Mouse (Mus musculus): ENCODE data around the gene Fam131c. TPM values are rescaled to one million over a fixed set of nuclear protein-coding genes. Genes with fewer than 3 reads are reported as not detected.

The Fam131c gene
- polyA plus RNA-seq, 1 experiment = 1.8 TPM

DNA sequence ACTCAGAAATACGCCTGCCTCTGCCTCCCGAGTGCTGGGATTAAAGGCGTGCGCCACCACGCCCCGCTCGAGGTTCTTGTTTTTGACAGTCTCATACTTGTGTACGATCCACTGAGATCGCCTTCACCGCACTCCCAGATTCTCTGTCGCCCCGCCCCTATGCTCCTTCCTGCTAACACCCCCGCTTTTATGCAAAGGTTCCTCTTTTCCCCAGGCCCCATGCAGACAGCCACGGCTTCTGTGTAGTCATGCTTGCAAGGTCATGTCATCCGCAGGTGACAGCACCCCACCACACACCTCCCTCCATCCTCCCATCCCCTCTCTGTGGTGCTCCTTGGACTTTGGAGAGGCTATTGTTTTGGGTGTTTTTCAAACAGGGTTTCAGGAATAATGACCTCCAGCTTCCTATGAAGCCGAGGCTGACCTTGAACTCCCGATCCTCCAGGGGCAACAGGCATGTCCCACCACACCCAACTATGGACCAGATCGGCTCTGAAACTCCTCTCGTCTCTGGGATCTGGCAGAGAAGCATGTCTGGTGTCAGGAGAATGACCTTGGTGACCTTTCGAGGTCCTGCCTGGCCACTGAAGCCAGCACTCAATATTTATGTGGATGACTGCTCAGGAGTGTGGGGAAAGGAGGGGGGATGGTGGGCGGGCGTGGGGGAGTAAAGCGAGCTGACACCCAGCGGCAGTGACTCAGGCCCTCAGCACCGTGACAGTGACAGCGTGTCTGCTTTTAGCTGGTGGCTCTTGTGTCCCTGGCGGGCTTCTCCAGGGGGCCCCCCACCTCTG lies 51.6 kb downstream of the Fam131c start:
- Histone ChIP-seq H3K4me1 (ENCODE audit: control insufficient read depth, insufficient read depth, low read length) (peaks cover 5% of the 10 kb centered on the region), H3K27me3 (replicated peaks; ENCODE audit: control insufficient read depth, insufficient read depth, low read length) (no peaks in the 10 kb centered on the region), H3K36me3 (ENCODE audit: control insufficient read depth, insufficient read depth, low read length) (no peaks in the 10 kb centered on the region), H3K4me3 (ENCODE audit: insufficient read depth, low read depth, low read length) (no peak overlapping the region), H3K27ac (ENCODE audit: insufficient read depth, low read depth, low read length) (peak overlapping the region; percentile 49)
- no peak for DNase-seq
- no peak for TF ChIP-seq POLR2A (IDR thresholded peaks at IDR 0.05; ENCODE audit: low read depth, low read length)
- TF ChIP-seq CTCF (conservative IDR thresholded peaks at IDR 0.05; ENCODE audit: insufficient read depth, insufficient read length, low read depth, low read length) = no peak
- 54% methylated on average over 27 of the region's 27 CpGs for WGBS

DNA sequence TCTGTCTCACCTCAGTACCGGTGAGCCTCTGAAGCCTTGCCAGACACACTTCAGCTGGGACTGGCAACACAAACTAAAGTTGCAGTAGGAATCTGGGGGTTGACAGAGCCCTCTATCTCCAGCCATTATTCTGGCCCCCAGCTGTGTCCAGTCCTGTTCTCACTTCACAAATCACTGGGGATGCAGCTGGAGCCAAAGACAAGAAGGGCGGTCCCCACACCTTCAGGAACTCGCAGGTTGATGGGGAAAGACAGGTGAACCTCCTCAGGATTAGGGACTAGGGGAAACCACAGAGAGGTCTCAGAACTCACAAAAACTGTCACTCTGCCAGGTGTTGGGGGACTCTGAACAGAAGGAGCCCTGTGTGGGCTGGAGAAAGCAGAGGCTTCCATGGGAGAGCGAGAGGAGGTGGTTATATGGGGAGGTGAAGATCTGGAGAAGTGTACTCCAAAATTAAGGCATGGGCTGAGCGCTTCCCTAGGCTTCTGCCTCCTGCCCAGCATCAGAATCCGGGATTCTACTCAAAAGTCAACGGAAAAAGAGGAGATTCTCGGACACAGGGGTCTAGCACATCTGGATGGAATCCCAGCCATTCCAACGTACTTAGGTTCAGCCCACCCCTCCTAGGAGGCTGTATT lies 52.3 kb downstream of the Fam131c start, which contains the start of gene Hspb7:
Gene Hspb7 (plus strand): TSS at position 588 of the 638 bp plus-strand sequence.
- DNase-seq = no peak
- Histone ChIP-seq H3K4me3 (ENCODE audit: insufficient read depth, low read depth, low read length) (no peak within 1 kb of the TSS), H3K4me1 (ENCODE audit: control insufficient read depth, insufficient read depth, low read length) (peaks cover 5% of the 10 kb centered on the region), H3K36me3 (ENCODE audit: control insufficient read depth, insufficient read depth, low read length) (no peaks in the 10 kb centered on the region), H3K27ac (ENCODE audit: insufficient read depth, low read depth, low read length) (peak within 1 kb of the TSS; percentile 49), H3K27me3 (replicated peaks; ENCODE audit: control insufficient read depth, insufficient read depth, low read length) (no peaks in the 10 kb centered on the region)
- TF ChIP-seq POLR2A (IDR thresholded peaks at IDR 0.05; ENCODE audit: low read depth, low read length) (no peak), CTCF (conservative IDR thresholded peaks at IDR 0.05; ENCODE audit: insufficient read depth, insufficient read length, low read depth, low read length) (no peak)
- WGBS = 68% methylated on average over 9 of the region's 9 CpGs

DNA sequence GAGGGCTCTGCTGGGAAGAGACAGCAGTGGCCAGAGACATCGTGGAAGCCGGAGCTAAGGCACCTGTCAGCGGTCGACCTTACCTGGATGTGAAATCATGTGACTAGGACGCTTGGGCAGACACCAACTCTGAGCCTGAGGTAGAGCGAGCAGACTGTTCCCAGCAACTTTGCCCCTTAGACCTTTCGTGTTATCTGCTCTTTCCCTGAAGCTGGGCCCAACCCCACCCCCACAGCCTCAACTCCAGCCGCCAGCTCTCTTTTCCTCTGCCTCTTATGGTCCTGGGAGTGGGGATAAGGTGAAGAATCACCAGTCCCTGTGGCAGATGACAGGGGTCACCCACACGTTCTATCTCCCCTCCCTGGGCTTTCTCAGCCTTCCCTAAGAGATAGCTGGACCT lies 52.9 kb downstream of the Fam131c start:
- peaks cover 5% of the 10 kb centered on the region for H3K4me1 ChIP-seq (ENCODE audit: control insufficient read depth, insufficient read depth, low read length)
- 48% methylated on average over 9 of the region's 9 CpGs for WGBS
- H3K27me3 ChIP-seq (replicated peaks; ENCODE audit: control insufficient read depth, insufficient read depth, low read length) = no peaks in the 10 kb centered on the region
- no peak overlapping the region for H3K4me3 ChIP-seq (ENCODE audit: insufficient read depth, low read depth, low read length)
- DNase-seq = no peak
- no peak overlapping the region for H3K27ac ChIP-seq (ENCODE audit: insufficient read depth, low read depth, low read length)
- TF ChIP-seq CTCF (conservative IDR thresholded peaks at IDR 0.05; ENCODE audit: insufficient read depth, insufficient read length, low read depth, low read length) (no peak), POLR2A (IDR thresholded peaks at IDR 0.05; ENCODE audit: low read depth, low read length) (no peak)
- H3K36me3 ChIP-seq (ENCODE audit: control insufficient read depth, insufficient read depth, low read length) = no peaks in the 10 kb centered on the region

DNA sequence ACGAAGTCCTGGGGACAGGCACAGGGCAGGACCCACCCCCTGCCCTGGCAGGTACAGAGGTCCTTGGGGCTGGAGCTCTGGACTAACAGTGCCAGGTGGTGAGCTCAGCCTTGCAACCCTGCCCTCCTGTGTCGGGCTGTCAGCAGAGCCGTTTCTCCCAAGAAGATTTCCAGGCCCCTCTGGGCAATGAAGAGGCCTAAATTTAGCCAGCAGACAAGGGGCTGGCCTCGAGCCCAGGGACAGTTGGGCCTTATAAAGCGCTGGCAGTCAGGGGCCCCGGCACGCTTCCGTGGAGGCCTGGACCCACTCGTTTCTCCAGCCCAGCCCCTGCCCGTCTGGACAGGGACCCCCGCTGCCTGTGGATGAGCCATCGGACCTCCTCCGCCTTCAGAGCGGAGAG lies 53.4 kb downstream of the Fam131c start:
- no peak overlapping the region for H3K4me3 ChIP-seq (ENCODE audit: insufficient read depth, low read depth, low read length)
- WGBS = 64% methylated on average over 14 of the region's 14 CpGs
- H3K36me3 ChIP-seq (ENCODE audit: control insufficient read depth, insufficient read depth, low read length) = no peaks in the 10 kb centered on the region
- DNase-seq = no peak
- H3K27ac ChIP-seq (ENCODE audit: insufficient read depth, low read depth, low read length) = no peak overlapping the region
- H3K4me1 ChIP-seq (ENCODE audit: control insufficient read depth, insufficient read depth, low read length) = peaks cover 5% of the 10 kb centered on the region
- no peaks in the 10 kb centered on the region for H3K27me3 ChIP-seq (replicated peaks; ENCODE audit: control insufficient read depth, insufficient read depth, low read length)
- TF ChIP-seq POLR2A (IDR thresholded peaks at IDR 0.05; ENCODE audit: low read depth, low read length) = no peak
- TF ChIP-seq CTCF (conservative IDR thresholded peaks at IDR 0.05; ENCODE audit: insufficient read depth, insufficient read length, low read depth, low read length) = no peak

DNA sequence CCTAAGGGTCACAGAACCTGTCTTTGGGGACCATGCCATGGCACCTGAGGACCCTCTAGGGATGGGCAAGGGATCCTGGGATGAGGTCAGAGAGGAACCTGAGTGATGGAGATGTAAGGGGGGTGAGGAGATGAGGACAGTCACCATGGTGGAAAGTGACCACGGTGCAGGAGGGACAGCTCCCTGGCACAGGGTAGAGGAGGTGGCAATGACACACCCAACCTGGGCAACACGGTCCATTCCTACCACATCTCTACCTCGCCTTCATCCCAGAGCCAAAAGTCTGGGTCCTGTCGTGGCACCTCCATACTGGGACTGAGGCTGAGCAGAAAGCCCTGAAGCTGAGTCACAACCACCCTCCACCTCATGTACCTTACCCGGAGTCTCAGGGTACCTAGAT lies 54.8 kb downstream of the Fam131c start:
- no peaks in the 10 kb centered on the region for H3K27me3 ChIP-seq (replicated peaks; ENCODE audit: control insufficient read depth, insufficient read depth, low read length)
- H3K4me1 ChIP-seq (ENCODE audit: control insufficient read depth, insufficient read depth, low read length) = peaks cover 5% of the 10 kb centered on the region
- WGBS = 88% methylated on average over 5 of the region's 5 CpGs
- no peak for DNase-seq
- H3K36me3 ChIP-seq (ENCODE audit: control insufficient read depth, insufficient read depth, low read length) = no peaks in the 10 kb centered on the region
- no peak overlapping the region for H3K27ac ChIP-seq (ENCODE audit: insufficient read depth, low read depth, low read length)
- TF ChIP-seq CTCF (conservative IDR thresholded peaks at IDR 0.05; ENCODE audit: insufficient read depth, insufficient read length, low read depth, low read length) (no peak), POLR2A (IDR thresholded peaks at IDR 0.05; ENCODE audit: low read depth, low read length) (no peak)
- H3K4me3 ChIP-seq (ENCODE audit: insufficient read depth, low read depth, low read length) = no peak overlapping the region

DNA sequence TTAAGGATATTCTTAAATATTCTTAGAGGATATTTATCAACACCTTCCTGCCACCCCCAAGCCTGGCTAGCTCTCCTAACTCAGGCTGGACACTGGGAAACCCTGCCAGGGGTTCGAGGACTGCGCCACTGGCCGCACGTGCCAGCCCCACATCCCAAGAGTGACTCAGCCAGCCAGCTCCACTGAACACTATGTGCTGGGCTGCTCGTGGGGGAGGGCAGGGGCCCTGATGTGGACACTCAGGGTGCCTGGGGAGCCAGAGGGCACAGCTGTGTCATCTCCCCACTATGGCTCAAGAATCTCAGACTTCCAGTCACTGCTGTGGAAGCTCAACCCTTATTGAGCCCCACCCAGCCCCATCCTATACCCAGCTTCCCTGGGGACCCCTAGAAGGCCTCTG lies 55.3 kb downstream of the Fam131c start:
- no peak for DNase-seq
- no peak for TF ChIP-seq POLR2A (IDR thresholded peaks at IDR 0.05; ENCODE audit: low read depth, low read length)
- TF ChIP-seq CTCF (conservative IDR thresholded peaks at IDR 0.05; ENCODE audit: insufficient read depth, insufficient read length, low read depth, low read length) = no peak
- H3K4me1 ChIP-seq (ENCODE audit: control insufficient read depth, insufficient read depth, low read length) = peaks cover 5% of the 10 kb centered on the region
- H3K27me3 ChIP-seq (replicated peaks; ENCODE audit: control insufficient read depth, insufficient read depth, low read length) = no peaks in the 10 kb centered on the region
- no peak overlapping the region for H3K4me3 ChIP-seq (ENCODE audit: insufficient read depth, low read depth, low read length)
- no peaks in the 10 kb centered on the region for H3K36me3 ChIP-seq (ENCODE audit: control insufficient read depth, insufficient read depth, low read length)
- H3K27ac ChIP-seq (ENCODE audit: insufficient read depth, low read depth, low read length) = no peak overlapping the region
- WGBS = 82% methylated on average over 5 of the region's 5 CpGs

DNA sequence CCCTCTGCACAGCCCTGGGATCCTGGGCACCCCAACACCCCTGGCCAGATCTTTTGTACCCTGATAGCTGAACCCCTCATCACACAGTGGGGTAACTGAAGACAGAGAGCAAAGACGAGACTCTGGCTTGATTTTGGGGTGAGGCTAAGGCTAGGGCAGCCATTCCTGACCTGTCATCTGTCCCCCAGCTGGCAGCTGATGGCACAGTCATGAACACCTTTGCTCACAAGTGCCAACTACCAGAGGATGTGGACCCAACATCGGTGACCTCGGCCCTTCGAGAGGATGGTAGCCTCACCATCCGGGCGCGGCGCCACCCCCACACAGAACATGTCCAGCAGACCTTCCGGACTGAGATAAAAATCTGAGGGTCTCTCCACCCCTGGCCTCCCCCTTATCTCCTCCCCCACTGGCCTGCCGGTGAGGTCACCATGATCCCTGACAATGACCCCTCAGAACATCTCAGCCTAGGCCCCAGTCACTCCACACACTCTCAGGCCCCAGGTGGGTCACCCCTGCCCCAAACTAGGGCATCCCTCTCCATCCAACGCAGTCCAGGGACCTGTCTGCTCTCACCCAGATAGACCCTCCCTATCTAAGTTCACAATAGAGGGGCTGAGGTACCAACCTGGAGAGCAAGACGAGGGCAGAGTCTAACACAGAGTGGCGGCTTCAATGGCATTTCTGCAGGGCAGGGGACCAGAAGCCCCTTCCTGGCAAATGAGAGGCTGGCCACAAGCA lies 55.8 kb downstream of the Fam131c start:
- TF ChIP-seq POLR2A (IDR thresholded peaks at IDR 0.05; ENCODE audit: low read depth, low read length) (no peak), CTCF (conservative IDR thresholded peaks at IDR 0.05; ENCODE audit: insufficient read depth, insufficient read length, low read depth, low read length) (no peak)
- H3K4me1 ChIP-seq (ENCODE audit: control insufficient read depth, insufficient read depth, low read length) = peaks cover 5% of the 10 kb centered on the region
- no peak overlapping the region for H3K4me3 ChIP-seq (ENCODE audit: insufficient read depth, low read depth, low read length)
- DNase-seq = no peak
- 91% methylated on average over 13 of the region's 13 CpGs for WGBS
- no peak overlapping the region for H3K27ac ChIP-seq (ENCODE audit: insufficient read depth, low read depth, low read length)
- no peaks in the 10 kb centered on the region for H3K27me3 ChIP-seq (replicated peaks; ENCODE audit: control insufficient read depth, insufficient read depth, low read length)
- no peaks in the 10 kb centered on the region for H3K36me3 ChIP-seq (ENCODE audit: control insufficient read depth, insufficient read depth, low read length)

Data from kidney, adult 2 months (tissue).